Comparison of ENCODE assay signal across 8 mouse cellular contexts in the genomic region with DNA sequence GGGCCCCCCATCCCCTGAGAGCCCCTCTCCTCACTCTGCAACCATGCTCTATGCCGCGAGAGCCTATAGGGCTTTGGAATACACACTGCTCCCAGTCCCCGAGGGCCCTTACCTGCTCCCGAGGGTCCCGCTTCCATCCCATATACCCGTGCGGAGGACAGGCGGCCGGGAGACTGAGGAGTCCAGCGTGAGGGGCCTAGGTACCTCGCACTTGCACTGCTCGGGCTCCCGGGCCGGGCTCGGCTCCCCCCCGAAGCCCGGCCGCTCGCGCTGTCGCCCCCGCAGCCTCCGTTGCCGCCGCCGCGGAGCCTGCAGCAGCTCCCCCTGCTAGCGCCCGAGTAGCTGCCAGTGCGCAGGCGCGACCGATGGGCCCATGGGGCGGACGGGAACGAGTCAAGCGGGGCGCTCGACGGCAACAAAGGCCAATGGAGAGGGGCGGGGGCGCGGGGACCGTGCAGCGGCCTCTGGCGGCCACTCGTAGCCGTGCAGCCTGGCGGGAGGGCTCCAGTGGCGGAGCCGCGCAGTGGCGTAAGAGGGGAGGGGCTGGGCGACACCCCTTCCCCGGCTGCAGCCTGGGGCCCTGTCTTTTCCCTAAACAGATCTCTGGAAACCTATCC. TPM values are rescaled to one million over a fixed set of nuclear protein-coding genes. Genes with fewer than 3 reads are reported as not detected.
DNase-seq lines count a peak whose midpoint lies in the region; ATAC-seq lines count a peak whose summit lies in the region.

A gene (minus strand): TSS at position 299 of the 617 bp plus-strand sequence.

- DNase-seq in Muller cell, postnatal 12 days (ENCODE audit: inconsistent ontology term): peak; percentile 95
- DNase-seq in cerebellum, adult 9-11 months: peak; percentile 96
- DNase-seq in frontal cortex, postnatal 10 days (ENCODE audit: low spot score in 2 of 2): peak; percentile 92 to 94
- DNase-seq in layer of hippocampus, postnatal 14 days (ENCODE audit: low spot score in 2 of 2): peak; percentile 96 to 97
- peak; percentile 96 for DNase-seq in lung, postnatal 14 days
- DNase-seq in retina, adult 2 months (ENCODE audit: low read depth, low spot score): peak; percentile 88
- peak; percentile 97 to 98 for DNase-seq in thymus, postnatal 36 days

- H3K4me3 ChIP-seq in hindbrain, embryonic 12.5 days: peak within 1 kb of the TSS; percentile 91

- peak within 1 kb of the TSS; percentile 99 for H3K27ac ChIP-seq in hindbrain, embryonic 12.5 days

- WGBS in hindbrain, embryonic 12.5 days: under 1% methylated on average over 54 of the region's 55 CpGs

- peak; percentile 80 for ATAC-seq in hindbrain, embryonic 12.5 days (ENCODE audit: low FRiP score)

- H3K4me1 ChIP-seq in hindbrain, embryonic 12.5 days: peaks cover 41% of the 10 kb centered on the region

- no peaks in the 10 kb centered on the region for H3K9me3 ChIP-seq in hindbrain, embryonic 12.5 days (replicated peaks)

- peak within 1 kb of the TSS; percentile 98 for H3K9ac ChIP-seq in hindbrain, embryonic 12.5 days

- H3K4me2 ChIP-seq in hindbrain, embryonic 12.5 days (replicated peaks): peak within 1 kb of the TSS; percentile 62

- H3K27me3 ChIP-seq in hindbrain, embryonic 12.5 days: no peaks in the 10 kb centered on the region

- H3K36me3 ChIP-seq in hindbrain, embryonic 12.5 days: no peaks in the 10 kb centered on the region

RNA-seq across cellular contexts. Expression of the gene that starts here (rescaled TPM):
- polyA plus RNA-seq in hindbrain, embryonic 12.5 days (2016; fragmentation: Nextera tagmentation; extraction: Ambion mirVana): 15.8 and 20.5 TPM in 2 replicates
- total RNA-seq in layer of hippocampus, postnatal 14 days (2021): 10 to 100 TPM; 71.6 to 71.7 TPM

Comparison
In these comparisons a context has a peak if more than half of its experiments do, and no peak if none do; other contexts are left out.
1. Peak in every context shown above with its lines: DNase-seq, ATAC-seq, H3K4me3 ChIP-seq and H3K27ac ChIP-seq.